Mouse (Mus musculus): ENCODE measurements around the gene N4bp1.

DNA sequence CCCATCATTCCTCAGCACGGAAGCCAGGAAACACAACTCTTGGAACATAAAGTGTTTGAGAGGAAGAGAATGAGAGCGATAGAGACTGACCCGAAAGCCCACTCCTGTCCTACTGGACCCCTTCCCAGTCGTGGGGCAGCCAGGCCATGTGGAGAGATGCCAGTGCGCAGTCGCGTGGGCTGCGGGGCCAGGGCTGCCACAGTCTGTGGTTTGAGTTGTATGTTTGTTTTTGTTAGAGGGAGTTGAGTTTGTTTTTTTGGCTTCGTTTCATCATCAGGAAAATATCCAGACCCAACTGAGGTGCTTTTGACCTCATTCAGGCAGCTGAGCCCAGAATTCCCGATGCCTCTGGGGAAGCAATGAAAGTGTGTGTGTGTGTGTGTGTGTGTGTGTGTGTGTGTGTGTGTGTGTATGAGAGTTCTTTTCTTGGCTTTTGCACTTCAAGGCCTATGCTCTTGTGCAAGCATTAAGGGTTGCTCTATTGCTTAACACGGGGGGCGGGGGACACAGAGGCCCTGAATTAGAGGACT is 97.1 kb downstream of the N4bp1 start:
- TF ChIP-seq POLR2A (IDR thresholded peaks at IDR 0.05; ENCODE audit: low read depth, low read length): no peak
- TF ChIP-seq CTCF (IDR thresholded peaks at IDR 0.05; ENCODE audit: extremely low read depth, insufficient read depth, insufficient read length, insufficient replicate concordance): no peak

All from spleen, adult 2 months (tissue).